Mouse (Mus musculus): ENCODE data around the gene Gm11084.
A peak's percentile ranks its signal among the peaks of the same experiment; 100 is the strongest.
"Not testable (repeated sequence)": the region's sequence is repeated elsewhere in the genome, so short reads cannot be mapped to it uniquely, and the experiment has no call there.

The Gm11084 gene

DNA sequence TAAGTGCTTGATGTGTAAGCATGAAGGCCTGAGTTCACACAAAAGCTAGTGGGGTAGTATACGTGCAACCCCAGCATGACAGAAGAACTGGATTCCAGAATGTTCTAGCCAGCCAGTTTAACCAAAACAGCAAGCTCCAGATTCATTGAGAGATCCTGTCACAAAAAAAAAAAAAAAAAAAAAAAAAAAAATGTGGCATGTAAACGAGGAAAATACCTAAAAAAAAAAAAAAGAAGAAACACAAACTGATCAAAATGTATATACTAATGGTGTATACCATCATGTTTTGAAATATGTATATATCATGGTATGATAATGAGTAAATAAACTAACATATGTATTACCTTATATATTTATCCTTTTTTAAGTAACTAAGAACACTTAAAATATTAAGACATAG lies 7.6 kb upstream of the Gm11084 start:
- DNase-seq: no peak

DNA sequence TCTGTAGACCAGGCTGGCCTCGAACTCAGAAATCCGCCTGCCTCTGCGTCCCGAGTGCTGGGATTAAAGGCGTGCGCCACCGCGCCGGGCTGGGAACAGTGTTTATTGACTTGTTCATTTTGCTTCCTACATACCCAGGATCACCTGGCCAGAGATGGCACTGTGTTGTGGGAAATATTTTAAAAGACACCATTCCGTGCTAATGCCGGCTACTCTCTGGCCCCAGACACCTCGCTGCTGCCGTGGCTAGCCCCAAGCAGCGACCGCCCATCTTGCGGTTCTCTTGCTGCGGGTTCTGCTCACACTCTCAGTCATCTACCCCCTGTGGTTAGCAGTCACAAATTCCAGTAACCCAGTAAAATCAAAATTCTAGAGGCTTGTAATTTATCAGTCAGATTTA lies 6.0 kb upstream of the Gm11084 start:
- DNase-seq: no peak

GRCm38 (mm10) chr2:72988945-72989344 lies 2.4 kb upstream of the Gm11084 start:
- not testable (repeated sequence) for DNase-seq

GRCm38 (mm10) chr2:72985516-72985915 lies 1.0 kb downstream of the Gm11084 start:
- no peak for DNase-seq

GRCm38 (mm10) chr2:72984806-72985205 lies 1.7 kb downstream of the Gm11084 start:
- no peak for DNase-seq

DNA sequence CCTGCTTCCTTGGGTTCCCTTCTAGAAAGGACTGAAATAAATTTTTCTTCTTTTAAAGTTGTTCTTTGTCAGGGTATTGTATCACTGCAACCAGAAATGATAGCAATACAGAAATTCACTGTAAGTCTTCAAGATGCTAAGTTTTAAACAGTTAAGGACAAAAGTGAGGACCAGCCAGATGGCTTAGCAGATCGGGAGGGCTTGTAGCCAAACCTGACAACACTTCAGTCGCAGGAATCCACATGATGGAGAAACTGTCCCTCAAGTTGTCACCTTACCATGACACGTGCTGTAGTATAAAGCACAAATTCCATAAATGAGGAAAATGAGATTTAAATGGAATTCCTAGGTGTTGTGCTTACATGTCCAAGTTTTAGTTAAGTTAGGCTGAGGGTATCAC lies 3.3 kb downstream of the Gm11084 start:
- no peak for DNase-seq

GRCm38 (mm10) chr2:72982110-72982785 lies 4.3 kb downstream of the Gm11084 start:
- DNase-seq: no peak

- DNase-seq: no peak
Measured at GRCm38 (mm10) chr2:72981441-72982109, 4.9 kb downstream of the Gm11084 start.

GRCm38 (mm10) chr2:72981075-72981420 lies 5.5 kb downstream of the Gm11084 start:
- DNase-seq: no peak

DNA sequence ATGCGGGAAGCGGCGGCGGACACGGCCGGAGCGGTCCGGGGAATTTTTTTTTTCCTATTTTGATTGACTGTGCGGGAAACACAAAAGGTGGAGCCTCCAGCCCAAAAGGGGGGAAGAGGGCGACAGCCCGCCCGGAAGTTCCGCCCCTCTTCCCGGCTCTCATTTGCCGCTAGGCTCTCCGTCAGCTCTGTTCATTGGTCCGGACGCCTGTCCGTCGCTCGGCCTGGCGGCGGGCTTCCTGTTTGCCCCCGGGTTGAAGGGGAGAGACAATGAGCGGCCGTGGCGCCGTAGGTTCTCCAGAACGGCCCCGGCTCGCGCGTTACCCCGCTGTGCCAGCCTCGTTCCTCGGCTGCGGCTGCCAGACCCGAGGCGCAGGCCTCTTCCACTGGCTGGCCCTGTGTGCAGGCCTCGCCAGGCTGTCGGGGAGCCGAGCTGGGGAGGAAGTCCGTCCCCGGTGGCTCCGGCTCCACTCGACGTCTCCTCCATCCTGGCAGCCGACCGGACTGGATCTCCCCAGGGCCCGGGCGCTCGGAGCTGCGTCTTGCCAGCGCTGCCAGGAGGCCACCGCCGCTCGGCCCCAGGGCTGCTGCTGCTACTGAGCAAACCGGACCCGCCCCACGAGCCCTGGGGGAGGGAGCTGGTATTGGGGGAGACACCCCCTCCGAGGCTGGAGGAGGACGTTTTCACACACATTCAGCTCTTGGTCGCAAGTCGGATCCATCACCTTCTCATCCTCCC lies 6.0 kb downstream of the Gm11084 start, which contains the start of gene Sp3:
Sp3 (minus strand) TSS at position 110 of the 738 bp plus-strand sequence.
- peak; percentile 95 for DNase-seq

DNA sequence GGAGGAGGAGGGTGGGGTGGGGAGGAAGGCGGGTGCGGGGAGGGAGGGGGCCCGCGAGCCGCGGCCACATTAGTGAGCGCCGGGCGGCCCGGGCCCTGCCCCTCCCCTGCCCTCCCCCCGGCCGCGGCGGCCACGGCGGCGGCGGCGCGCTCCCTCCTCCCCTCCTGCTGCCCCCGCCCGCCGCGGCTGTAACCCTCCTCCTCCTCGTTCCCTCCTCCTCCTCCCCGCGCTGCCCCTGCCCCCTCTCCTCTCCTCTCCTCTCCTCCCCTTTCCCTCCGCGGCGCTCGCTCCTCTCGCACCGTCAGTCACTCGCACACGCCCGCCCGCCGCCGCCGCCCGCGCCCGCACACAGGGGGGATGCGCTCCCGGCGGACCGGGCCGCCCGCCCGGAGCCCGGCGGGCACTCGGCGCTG lies 6.9 kb downstream of the Gm11084 start:
- peak; percentile 91 for DNase-seq

DNA sequence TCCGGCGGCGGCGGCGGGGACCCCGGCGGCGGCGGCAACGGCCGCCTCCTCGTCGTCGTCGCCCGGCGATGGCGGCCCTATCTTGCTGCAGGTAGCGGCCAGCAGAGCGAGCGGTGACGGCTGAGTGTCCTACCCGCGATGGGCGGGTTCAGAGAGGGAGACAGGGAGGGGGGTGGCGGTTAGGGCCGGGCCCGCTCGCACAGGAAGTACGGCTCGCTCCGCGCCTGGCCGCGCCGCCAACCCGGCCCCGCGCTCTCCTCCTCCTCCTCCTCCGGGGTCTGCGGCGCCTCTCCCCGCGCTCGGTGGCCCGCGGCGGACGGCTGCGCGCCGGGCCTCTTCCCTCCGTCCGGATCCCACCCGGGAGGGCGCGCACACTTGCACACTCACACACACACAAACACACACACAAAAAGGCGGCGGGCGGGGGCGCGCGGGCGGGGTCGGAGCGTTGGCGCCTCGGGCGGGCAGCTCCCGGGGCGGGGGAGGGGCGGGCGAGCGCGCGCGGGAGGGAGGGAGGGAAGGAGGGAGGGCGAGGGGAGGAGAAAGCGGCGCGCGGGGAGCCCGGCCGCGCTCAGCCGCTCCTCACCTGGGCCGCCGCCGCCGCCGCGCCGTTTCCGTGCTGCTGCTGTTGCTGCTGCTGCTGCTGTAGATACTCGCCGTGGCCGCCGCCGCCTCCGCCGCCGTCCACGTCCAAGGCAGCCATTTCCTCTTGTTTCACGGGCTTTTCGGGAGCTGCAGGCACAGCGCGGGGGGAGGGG lies 7.4 kb downstream of the Gm11084 start:
- DNase-seq: peak; percentile 93

GRCm38 (mm10) chr2:72978473-72978872 lies 8.0 kb downstream of the Gm11084 start:
- peak; percentile 75 for DNase-seq

DNA sequence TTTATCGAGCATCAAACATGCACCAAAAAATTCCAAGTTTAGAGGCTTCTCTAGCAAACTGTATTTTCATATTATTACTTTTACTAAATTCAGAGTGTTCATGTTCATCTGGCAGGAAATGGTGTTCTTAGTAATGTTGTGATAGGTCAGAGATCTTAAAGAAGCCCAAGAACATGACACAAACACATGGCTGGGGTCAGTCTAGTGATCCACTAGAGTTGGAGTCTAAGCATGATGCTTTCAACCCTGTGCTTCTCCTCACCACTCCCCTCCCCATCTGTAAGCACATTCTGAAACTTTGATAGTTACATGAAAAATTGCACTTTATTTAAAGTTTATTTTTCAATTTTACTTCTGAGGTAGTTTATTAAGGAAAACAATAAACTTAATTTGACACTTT lies 9.2 kb downstream of the Gm11084 start:
- DNase-seq: no peak

GRCm38 (mm10) chr2:72976036-72976435 lies 10.5 kb downstream of the Gm11084 start:
- DNase-seq: no peak

GRCm38 (mm10) chr2:72970831-72971230 lies 15.7 kb downstream of the Gm11084 start:
- DNase-seq: no peak

- no peak for DNase-seq
Measured at GRCm38 (mm10) chr2:72970302-72970701, 16.2 kb downstream of the Gm11084 start.

- DNase-seq: no peak
Measured at GRCm38 (mm10) chr2:72968536-72968935, 18.0 kb downstream of the Gm11084 start.

DNA sequence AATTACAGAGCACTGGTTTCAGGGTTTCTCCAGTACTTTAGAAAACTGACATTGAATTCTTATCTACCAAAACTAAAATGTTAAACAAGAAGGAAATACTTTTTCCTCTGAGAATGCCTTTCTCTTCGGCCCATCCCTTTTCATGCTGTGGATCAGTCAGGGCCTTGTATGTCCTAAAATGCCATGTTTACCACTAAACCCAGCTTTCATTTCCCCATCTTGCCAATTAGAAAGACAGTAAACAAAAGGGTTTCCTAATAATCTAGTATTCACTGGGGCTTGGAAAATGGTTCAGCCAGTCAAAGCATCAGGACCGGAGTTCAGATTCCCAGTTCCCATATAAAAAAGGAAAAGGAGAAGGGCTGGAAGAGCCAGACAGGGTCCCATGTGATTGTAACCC lies 21.1 kb downstream of the Gm11084 start:
- no peak for DNase-seq

GRCm38 (mm10) chr2:72956415-72956814 lies 30.1 kb downstream of the Gm11084 start:
- no peak for DNase-seq

- DNase-seq: no peak
Measured at GRCm38 (mm10) chr2:72952979-72953378, 33.5 kb downstream of the Gm11084 start.

- no peak for DNase-seq
Measured at GRCm38 (mm10) chr2:72935937-72936336, 50.6 kb downstream of the Gm11084 start.

DNA sequence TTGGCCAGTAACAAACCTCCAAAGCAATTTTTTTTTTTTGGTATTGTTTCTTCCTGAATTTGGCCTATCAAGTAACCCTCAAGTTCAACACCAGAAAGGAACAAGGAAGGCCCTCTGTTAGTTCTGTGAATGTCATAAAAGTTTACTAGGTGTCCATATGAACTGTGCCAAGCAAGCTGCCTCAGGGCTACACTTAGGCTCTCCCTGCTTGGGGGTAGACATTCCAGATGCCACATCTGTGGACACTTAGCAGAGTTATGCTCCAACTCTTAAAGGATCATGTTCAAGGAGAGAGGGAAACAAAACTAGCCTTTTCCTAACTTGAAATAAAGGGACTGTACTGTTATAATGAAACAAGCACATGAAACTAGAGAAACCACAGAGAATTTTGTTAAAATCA lies 54.3 kb downstream of the Gm11084 start:
- no peak for DNase-seq
